Mouse (Mus musculus) heart, embryonic 10.5 days (tissue): ENCODE measurements around the gene Krt6b. TPM values are rescaled to one million over a fixed set of nuclear protein-coding genes. Genes with fewer than 3 reads are reported as not detected.

Source experiments
- DNase-seq: peaks from one replicate; pipeline ENCODE4 v3.0.0-alpha.2; 2017; ENCODE audit warnings: low spot score
- H3K27ac ChIP-seq: fragments of 300-500 bp; sonication (generic); 2 replicates; pipeline ENCODE4 v1.5.1; 2016; ENCODE audit warnings: mild to moderate bottlenecking
- H3K27me3 ChIP-seq: fragments of 300-500 bp; sonication (generic); 2 replicates; pipeline ENCODE4 v1.6.1; 2016; ENCODE audit warnings: mild to moderate bottlenecking; ENCODE audit not compliant: poor library complexity, insufficient read depth, severe bottlenecking
- H3K36me3 ChIP-seq: fragments of 300-500 bp; sonication (generic); 2 replicates; pipeline ENCODE4 v1.6.1; 2016; ENCODE audit warnings: mild to moderate bottlenecking, moderate library complexity
- H3K4me1 ChIP-seq: fragments of 300-500 bp; sonication (generic); 2 replicates; pipeline ENCODE4 v1.6.1; 2016; ENCODE audit warnings: mild to moderate bottlenecking
- H3K4me3 ChIP-seq: fragments of 300-500 bp; sonication (generic); 2 replicates; pipeline ENCODE4 v1.5.1; 2016; ENCODE audit warnings: mild to moderate bottlenecking, moderate library complexity
- H3K9me3 ChIP-seq: fragments of 300-500 bp; sonication (generic); 2 replicates; pipeline ENCODE4 v1.6.1; 2016; ENCODE audit warnings: mild to moderate bottlenecking, moderate library complexity
- WGBS: fragments of 180-500 bp; shearing (Covaris S2); methylation state at CpG from one replicate; pipeline ENCODE4 v1.1.7; 2016; 5-methylcytosine and 5-hydroxymethylcytosine counted together
- polyA plus RNA-seq: library from polyadenylated mRNA; unstranded; fragments of >200 nt; fragmentation: Nextera tagmentation; extraction: Ambion mirVana; gene quantifications from 2 replicates; pipeline ENCODE4 v1.2.1, GENCODE M21; 2016

Krt6b gene
- polyA plus RNA-seq, result not detected in 2 replicates

DNA sequence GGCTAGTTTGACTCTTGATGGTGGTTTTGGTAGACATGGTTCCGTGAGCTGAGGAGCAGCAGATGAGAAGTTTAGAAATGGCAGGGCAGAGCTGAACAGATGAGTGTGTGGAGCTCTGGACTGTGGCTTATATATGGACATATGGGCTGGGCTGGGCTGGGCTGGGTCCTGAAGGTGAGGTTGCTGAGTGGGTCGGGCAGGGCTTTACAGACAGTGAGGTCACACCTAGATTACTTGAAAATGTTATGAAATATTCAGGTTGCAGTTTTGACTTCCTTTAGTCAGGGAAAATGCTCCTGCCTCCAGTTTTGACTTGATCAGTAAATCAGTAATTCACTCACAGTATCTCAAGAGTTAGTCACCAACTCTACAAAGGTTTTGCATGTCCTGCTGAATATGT lies at the start of gene Krt6b:
Gene Krt6b, minus strand, starts transcription at position 101 of the 400 bp plus-strand sequence.
- Histone ChIP-seq H3K27ac (no peak within 1 kb of the TSS), H3K4me1 (no peaks in the 10 kb centered on the region), H3K27me3 (no peaks in the 10 kb centered on the region), H3K9me3 (no peaks in the 10 kb centered on the region), H3K4me3 (no peak within 1 kb of the TSS), H3K36me3 (no peaks in the 10 kb centered on the region)
- no peak for DNase-seq
- WGBS, result 71% methylated on average over 2 of the region's 2 CpGs

DNA sequence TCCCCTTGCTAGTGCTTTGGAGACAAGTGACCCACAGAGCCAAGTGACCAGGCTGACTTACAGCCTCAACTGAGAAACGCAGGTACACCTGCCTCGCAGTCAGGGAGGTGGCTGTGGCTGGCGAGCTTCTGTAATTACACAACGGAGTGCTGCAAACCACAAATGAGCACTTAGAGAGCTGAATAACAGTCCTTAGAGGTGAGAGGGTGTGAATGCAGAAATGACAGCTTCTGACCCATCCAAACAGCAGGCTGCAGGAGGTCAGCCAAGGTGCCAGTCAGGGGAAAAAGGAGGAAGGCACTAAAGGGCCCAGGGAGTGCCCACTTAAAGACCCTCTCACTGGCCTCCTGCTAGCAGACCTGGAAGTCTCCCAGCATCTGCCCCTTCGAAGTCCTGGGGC lies 44.6 kb upstream of the Krt6b start:
- WGBS, result 34% methylated on average over 5 of the region's 5 CpGs
- H3K4me3 ChIP-seq, result no peak overlapping the region
- no peak overlapping the region for H3K27ac ChIP-seq
- no peak for DNase-seq
- H3K4me1 ChIP-seq, result no peaks in the 10 kb centered on the region
- peaks cover 18% of the 10 kb centered on the region for H3K27me3 ChIP-seq
- no peaks in the 10 kb centered on the region for H3K9me3 ChIP-seq
- H3K36me3 ChIP-seq, result no peaks in the 10 kb centered on the region

DNA sequence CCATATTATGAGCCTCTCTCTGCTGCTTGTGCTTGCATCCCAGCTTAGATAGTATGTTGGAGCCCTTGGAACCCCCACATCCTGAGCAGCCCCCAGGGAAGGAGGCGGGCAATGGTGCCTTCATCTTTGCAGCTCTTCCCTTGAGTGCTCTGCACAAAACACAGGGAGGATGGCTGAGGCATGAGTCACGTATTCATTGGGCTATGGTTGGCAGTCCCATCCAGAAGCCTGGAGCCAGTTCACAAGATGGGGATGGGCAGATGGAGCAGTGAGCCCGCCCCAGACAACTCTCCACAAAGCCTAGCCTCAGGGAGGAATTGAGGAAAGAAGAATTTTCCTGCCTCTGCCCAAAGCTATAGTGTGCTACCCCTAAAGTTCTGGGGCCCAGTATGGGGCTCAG lies 35.7 kb upstream of the Krt6b start:
- Histone ChIP-seq H3K4me3 (no peak overlapping the region), H3K36me3 (no peaks in the 10 kb centered on the region), H3K27ac (no peak overlapping the region), H3K9me3 (no peaks in the 10 kb centered on the region), H3K27me3 (peaks cover 13% of the 10 kb centered on the region; the same call in 1 of the 2 replicates), H3K4me1 (no peaks in the 10 kb centered on the region)
- WGBS, result 61% methylated on average over 3 of the region's 3 CpGs
- DNase-seq, result no peak

DNA sequence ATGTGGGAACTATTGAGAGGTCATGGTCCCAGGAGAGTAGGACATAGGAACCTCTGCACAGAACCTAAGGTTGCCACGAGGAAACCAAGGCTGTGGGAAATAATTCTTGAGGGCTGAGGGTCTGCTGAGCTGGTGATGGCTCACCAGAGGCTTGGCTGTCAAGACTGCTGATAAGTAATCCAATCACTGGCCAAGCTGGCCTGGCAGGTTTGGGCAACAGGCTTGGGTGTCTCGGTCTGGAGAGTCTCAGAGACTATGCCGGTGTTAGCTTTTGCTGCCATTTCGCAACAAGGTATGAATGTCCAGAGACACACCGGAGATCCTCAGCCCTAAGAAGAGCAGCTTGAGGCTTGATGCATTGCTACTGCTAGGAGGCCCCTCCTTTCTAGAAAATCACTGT lies 34.3 kb upstream of the Krt6b start:
- no peaks in the 10 kb centered on the region for H3K9me3 ChIP-seq
- H3K27ac ChIP-seq, result no peak overlapping the region
- no peak overlapping the region for H3K4me3 ChIP-seq
- no peak for DNase-seq
- H3K4me1 ChIP-seq, result no peaks in the 10 kb centered on the region
- peaks cover 13% of the 10 kb centered on the region; the same call in 1 of the 2 replicates for H3K27me3 ChIP-seq
- H3K36me3 ChIP-seq, result no peaks in the 10 kb centered on the region
- WGBS, result 63% methylated on average over 5 of the region's 5 CpGs

DNA sequence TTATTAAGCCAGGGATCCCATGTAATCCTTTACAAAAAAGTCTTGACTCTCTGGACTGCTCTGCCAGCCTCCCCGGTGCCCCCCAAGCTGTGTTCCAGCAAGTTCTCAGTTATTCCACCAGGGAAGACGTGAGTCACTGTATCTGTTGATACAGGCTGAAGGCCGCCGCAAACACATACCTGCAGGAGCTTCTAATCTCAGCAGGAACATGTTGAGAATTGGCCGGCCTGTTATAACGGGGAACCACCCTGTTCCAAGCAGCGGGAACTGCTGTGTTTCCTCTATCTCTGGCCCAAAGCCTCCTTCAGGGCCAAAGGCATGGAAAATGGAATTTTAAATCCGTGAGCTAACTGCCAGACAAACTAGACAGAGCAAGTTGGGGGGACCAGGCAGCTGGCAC lies 33.6 kb upstream of the Krt6b start:
- DNase-seq, result no peak
- H3K27ac ChIP-seq, result no peak overlapping the region
- H3K36me3 ChIP-seq, result no peaks in the 10 kb centered on the region
- H3K27me3 ChIP-seq, result peaks cover 13% of the 10 kb centered on the region; the same call in 1 of the 2 replicates
- H3K4me1 ChIP-seq, result no peaks in the 10 kb centered on the region
- H3K4me3 ChIP-seq, result no peak overlapping the region
- 69% methylated on average over 8 of the region's 8 CpGs for WGBS
- H3K9me3 ChIP-seq, result no peaks in the 10 kb centered on the region

DNA sequence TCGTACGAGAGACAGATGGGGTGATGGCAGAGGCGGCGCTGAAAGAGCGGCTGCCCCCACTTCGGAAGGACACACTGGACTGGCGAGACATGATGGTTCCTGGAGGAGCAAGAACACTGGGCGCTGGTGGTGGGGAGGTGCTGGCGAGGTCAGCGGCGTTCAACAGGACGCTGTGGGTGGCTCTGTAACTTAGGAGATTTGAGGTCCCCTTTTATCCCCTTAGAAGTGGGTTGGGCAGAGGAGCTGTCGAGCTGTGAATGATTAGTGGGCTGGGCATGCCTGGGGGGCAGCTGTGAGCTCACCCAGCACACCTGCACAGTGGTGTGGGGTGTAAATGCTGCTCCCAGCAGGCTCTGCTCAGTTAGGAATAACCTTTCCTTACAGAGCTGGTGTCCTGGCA lies 32.6 kb upstream of the Krt6b start, which contains the start of gene Krt5:
Gene Krt5, minus strand, starts transcription at position 179 of the 400 bp plus-strand sequence.
- no peak within 1 kb of the TSS for H3K27ac ChIP-seq
- no peak within 1 kb of the TSS for H3K4me3 ChIP-seq
- no peaks in the 10 kb centered on the region for H3K36me3 ChIP-seq
- peaks cover 19% of the 10 kb centered on the region for H3K27me3 ChIP-seq
- no peak for DNase-seq
- WGBS, result 62% methylated on average over 13 of the region's 13 CpGs
- H3K9me3 ChIP-seq, result no peaks in the 10 kb centered on the region
- no peaks in the 10 kb centered on the region for H3K4me1 ChIP-seq

DNA sequence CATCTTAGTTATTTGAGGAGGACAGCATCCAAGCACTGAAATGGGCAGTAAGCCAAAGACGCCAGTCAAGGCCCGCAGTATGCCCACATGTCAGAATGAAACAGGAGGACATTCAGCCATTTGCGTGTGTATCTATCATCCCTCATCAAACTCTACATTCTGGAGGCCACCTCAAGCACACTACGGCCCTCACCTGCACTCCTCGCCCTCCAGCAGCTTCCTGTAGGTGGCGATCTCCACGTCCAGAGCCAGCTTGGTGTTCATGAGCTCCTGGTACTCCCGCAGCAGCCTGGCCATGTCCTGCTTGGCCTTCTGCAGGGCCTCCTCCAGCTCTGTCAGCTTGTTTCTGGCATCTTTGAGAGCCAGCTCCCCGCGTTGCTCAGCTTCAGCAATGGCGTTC lies 28.6 kb upstream of the Krt6b start:
- Histone ChIP-seq H3K27ac (no peak overlapping the region), H3K36me3 (no peaks in the 10 kb centered on the region), H3K4me1 (no peaks in the 10 kb centered on the region), H3K27me3 (peaks cover 33% of the 10 kb centered on the region), H3K4me3 (no peak overlapping the region), H3K9me3 (no peaks in the 10 kb centered on the region)
- DNase-seq, result peak; percentile 64
- 61% methylated on average over 11 of the region's 11 CpGs for WGBS

DNA sequence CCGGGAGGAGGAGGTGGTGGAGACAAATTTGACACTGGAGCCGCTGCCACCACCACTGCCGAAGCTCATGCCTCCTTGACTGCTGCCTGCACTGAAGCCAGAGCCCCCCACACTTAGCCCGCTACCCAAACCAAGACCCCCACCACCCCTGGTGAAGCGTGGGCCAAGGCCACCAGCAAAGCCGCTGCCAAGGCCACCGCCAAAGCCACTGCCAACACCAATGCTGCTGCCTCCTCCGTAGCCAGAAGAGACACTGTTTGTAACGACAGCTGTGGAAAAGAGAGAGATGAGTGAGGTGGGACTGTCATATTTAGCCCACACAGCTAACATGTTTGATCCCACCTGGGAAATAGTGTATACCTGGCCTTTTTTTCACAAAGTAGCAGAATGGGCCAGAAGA lies 27.4 kb upstream of the Krt6b start:
- WGBS, result 77% methylated on average over 9 of the region's 9 CpGs
- Histone ChIP-seq H3K27me3 (peaks cover 26% of the 10 kb centered on the region), H3K4me3 (no peak overlapping the region), H3K27ac (no peak overlapping the region), H3K4me1 (no peaks in the 10 kb centered on the region), H3K36me3 (no peaks in the 10 kb centered on the region), H3K9me3 (no peaks in the 10 kb centered on the region)
- DNase-seq, result peak; percentile 74

DNA sequence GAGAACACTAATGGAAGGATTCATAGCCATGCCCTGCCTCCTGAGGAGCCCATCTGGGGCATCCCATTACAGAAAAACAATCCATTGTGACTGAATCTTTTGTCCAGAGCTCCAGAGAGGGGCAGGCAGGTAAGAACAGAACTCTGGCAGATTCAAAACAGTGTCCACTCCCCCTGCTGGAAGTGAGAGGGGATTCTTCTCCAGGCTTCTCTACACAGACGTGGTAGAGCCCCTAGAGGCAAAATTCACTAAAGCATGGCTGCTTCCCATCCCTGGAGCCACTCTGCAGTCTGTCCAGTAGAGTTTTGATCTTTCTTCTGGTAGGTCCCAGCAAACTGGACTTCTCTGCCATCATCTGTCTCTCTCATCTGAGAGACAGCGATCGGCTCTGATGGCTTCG lies 24.0 kb upstream of the Krt6b start:
- Histone ChIP-seq H3K9me3 (no peaks in the 10 kb centered on the region), H3K36me3 (no peaks in the 10 kb centered on the region), H3K27ac (no peak overlapping the region), H3K27me3 (peaks cover 26% of the 10 kb centered on the region), H3K4me1 (no peaks in the 10 kb centered on the region), H3K4me3 (no peak overlapping the region)
- 66% methylated on average over 4 of the region's 4 CpGs for WGBS
- DNase-seq, result peak; percentile 73

DNA sequence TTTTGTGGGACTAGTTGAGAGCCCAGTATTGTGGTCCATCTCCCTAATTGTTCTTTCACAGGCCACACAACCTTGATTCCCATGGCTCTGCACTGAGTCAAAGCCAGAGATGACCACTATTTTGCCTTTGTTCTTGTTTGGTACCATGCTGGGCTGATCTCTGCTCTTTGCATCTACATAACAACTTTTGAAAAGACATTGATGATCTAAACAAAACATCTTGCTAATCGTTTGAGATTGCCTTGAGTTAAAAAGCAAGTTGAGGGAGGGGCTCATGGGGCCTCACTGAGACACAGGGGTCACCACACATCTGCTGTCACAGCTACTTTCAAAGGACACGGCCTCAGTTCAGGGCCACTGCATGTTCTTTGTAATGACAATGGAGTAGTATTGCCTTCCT lies 22.3 kb upstream of the Krt6b start:
- Histone ChIP-seq H3K4me1 (no peaks in the 10 kb centered on the region), H3K27ac (no peak overlapping the region), H3K36me3 (no peaks in the 10 kb centered on the region), H3K4me3 (no peak overlapping the region), H3K27me3 (peaks cover 15% of the 10 kb centered on the region; the same call in 1 of the 2 replicates), H3K9me3 (no peaks in the 10 kb centered on the region)
- DNase-seq, result peak; percentile 55
- 48% methylated on average over 2 of the region's 2 CpGs for WGBS

DNA sequence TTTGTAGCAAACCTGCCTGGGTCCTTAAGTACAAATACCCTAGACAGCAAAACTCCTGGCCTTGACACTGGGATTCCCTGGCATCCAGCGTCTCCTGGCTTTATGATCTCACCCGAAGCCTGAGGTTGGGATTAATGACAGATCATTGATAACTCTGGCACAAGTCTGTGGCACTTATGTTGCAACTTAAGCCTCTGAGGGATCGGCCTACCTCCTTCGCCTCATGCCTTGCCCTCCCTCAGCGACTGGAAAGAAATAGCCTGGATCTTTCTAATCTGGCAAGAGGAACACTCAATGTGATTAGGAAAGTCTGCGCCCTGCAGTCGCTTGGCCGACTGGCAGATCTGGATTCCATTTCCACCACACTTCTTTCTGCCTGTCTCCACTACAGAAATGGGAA lies 19.8 kb upstream of the Krt6b start:
- no peak for DNase-seq
- WGBS, result 70% methylated on average over 8 of the region's 8 CpGs
- H3K27ac ChIP-seq, result no peak overlapping the region
- peaks cover 6% of the 10 kb centered on the region; the same call in 1 of the 2 replicates for H3K27me3 ChIP-seq
- H3K9me3 ChIP-seq, result no peaks in the 10 kb centered on the region
- no peaks in the 10 kb centered on the region for H3K4me1 ChIP-seq
- no peaks in the 10 kb centered on the region for H3K36me3 ChIP-seq
- H3K4me3 ChIP-seq, result no peak overlapping the region

DNA sequence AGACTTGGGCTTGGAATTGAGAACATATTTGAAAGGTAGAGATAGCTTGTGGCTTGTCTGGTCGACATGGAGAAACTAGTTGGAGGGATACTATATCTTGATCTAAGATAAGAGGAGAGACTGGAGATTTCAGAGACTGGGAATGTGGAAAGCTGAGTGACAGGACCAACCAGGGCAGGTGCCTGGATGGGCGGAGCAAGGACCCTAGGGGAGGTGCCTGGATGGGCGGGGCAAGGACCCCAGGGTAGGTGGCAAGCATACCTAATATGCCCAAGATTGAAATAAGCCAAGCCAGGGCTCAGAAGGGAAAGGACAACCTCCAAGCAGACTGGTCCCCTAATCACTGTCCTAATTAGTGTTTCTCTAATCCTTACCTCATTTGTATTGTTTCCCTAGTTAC lies 19.1 kb upstream of the Krt6b start:
- WGBS, result 41% methylated on average over 3 of the region's 3 CpGs
- H3K27ac ChIP-seq, result no peak overlapping the region
- no peaks in the 10 kb centered on the region for H3K9me3 ChIP-seq
- H3K36me3 ChIP-seq, result no peaks in the 10 kb centered on the region
- H3K4me1 ChIP-seq, result no peaks in the 10 kb centered on the region
- peak; percentile 63 for DNase-seq
- H3K4me3 ChIP-seq, result no peak overlapping the region
- H3K27me3 ChIP-seq, result peaks cover 6% of the 10 kb centered on the region; the same call in 1 of the 2 replicates

DNA sequence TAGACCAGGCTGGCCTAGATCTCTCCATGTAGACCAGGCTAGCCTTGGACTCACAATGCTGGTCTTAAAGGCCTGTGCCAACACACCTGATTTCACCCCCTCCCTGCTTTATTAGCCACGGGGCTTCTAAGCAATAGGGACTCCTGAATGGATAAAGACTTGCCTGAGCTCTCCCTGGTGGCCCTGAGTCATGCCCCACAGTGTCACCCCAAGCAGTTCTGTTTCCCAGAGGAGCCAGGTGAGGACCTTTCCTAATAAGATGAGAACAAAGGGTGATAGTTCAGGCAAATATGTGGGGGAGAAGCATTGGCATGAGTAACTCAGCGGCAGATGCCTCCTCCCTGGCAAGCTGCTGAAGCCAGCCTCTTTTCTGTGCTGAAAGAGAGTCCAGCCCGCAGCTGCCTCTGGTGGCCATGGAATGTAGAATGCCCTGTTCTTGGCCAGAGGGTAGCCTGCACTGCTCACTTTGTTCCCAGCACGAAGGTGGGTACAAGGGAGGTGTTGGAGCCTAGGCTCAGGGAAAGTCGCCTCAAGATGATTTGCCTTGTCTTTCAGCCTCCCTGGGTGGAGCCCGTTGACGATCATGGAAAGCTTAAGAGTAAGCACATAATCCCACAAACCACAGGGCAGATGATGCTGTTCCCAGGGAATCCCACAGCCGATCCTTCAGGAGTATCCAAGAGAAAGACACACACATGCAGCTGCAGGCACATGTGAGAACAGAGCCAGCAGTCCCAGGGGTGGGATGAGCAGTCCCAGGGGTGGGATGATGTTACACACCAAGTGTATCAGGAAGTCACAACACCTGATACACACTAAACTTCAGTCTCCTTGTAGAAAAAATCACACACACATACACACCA lies 17.5 kb upstream of the Krt6b start:
- Histone ChIP-seq H3K4me3 (no peak overlapping the region), H3K27me3 (peaks cover 6% of the 10 kb centered on the region; the same call in 1 of the 2 replicates), H3K4me1 (no peaks in the 10 kb centered on the region), H3K9me3 (no peaks in the 10 kb centered on the region), H3K27ac (no peak overlapping the region), H3K36me3 (no peaks in the 10 kb centered on the region)
- no peak for DNase-seq
- 67% methylated on average over 8 of the region's 8 CpGs for WGBS
